11 mouse cellular contexts compared by ENCODE assay signal in genomic region chr14:20873931-20874330, GRCm38 (mm10). TPM values are rescaled to one million over a fixed set of nuclear protein-coding genes. Genes with fewer than 3 reads are reported as not detected.
A peak's percentile ranks its signal among the peaks of the same experiment; 100 is the strongest.
DNase-seq lines count a peak whose midpoint lies in the region; ATAC-seq and TF ChIP-seq lines count a peak whose summit lies in the region.
"Had no signal": no experiment of that assay in that cellular context is flagged by ENCODE, and none has a peak within 500 bp of the region (broad histone marks: within the 10 kb centered on the region; RNA-seq: fewer than 3 reads in every experiment).

No protein-coding gene starts in this region.

- no peaks in the 10 kb centered on the region for H3K79me2 ChIP-seq in MEL (ENCODE audit: control insufficient read depth, insufficient read depth, low read length, poor library complexity)

- WGBS in kidney, adult 2 months, result 43% methylated on average over 6 of the region's 6 CpGs
- 6% methylated on average over 6 of the region's 6 CpGs for WGBS in liver, embryonic 15.5 days (ENCODE audit: insufficient replicate concordance)
- 45% methylated on average over 6 of the region's 6 CpGs for WGBS in hindbrain, embryonic 12.5 days

- H3K9ac ChIP-seq in MEL (ENCODE audit: control insufficient read depth, low read depth, low read length, poor library complexity, severe bottlenecking), result peak overlapping the region; percentile 21
- no peak overlapping the region for H3K9ac ChIP-seq in liver, embryonic 15.5 days
- no peak overlapping the region for H3K9ac ChIP-seq in hindbrain, embryonic 12.5 days
- H3K9ac ChIP-seq: embryonic facial prominence, embryonic 13.5 days had no signal

- no peak overlapping the region for H3K4me3 ChIP-seq in kidney, adult 2 months (ENCODE audit: insufficient read depth, low read depth, low read length)
- peak overlapping the region; percentile 42 for H3K4me3 ChIP-seq in MEL (ENCODE audit: control insufficient read depth in 1 of 2, insufficient read depth in 1 of 2, low read depth in 2 of 2, low read length in 2 of 2)
- 0 out of 2 replicates have a peak overlapping the region, but pooled peaks have one; percentile 1 for H3K4me3 ChIP-seq in liver, embryonic 15.5 days (replicated peaks)
- no peak overlapping the region for H3K4me3 ChIP-seq in hindbrain, embryonic 12.5 days
- H3K4me3 ChIP-seq: embryonic facial prominence, embryonic 13.5 days; hindbrain, embryonic 10.5 days had no signal

- no peak for TF ChIP-seq POLR2A in kidney, adult 2 months (IDR thresholded peaks at IDR 0.05; ENCODE audit: low read depth, low read length)
- TF ChIP-seq POLR2A in MEL (IDR thresholded peaks at IDR 0.05; ENCODE audit: control insufficient read depth in 1 of 2, insufficient read depth in 1 of 2, low read depth in 1 of 2, low read length in 2 of 2, poor library complexity in 1 of 2), result no peak

- H3K4me2 ChIP-seq in liver, embryonic 15.5 days, result peak overlapping the region; percentile 29
- H3K4me2 ChIP-seq in hindbrain, embryonic 12.5 days (replicated peaks), result no peak overlapping the region
- H3K4me2 ChIP-seq: embryonic facial prominence, embryonic 13.5 days had no signal

- TF ChIP-seq EP300 in MEL (IDR thresholded peaks at IDR 0.05; ENCODE audit: low read depth in 1 of 2, low read length in 2 of 2), result peak in 1 of 2 experiments; percentile 33; a peak in 1 of 4 replicates

- H3K27me3 ChIP-seq in kidney, adult 2 months (replicated peaks; ENCODE audit: control insufficient read depth, insufficient read depth, low read length), result no peaks in the 10 kb centered on the region
- peaks cover 3 to 10% of the 10 kb centered on the region in 2 experiments for H3K27me3 ChIP-seq in MEL (ENCODE audit: control insufficient read depth in 1 of 2, insufficient read depth in 2 of 2, low read length in 2 of 2)
- no peaks in the 10 kb centered on the region for H3K27me3 ChIP-seq in liver, embryonic 15.5 days
- peaks cover 5% of the 10 kb centered on the region; the same call in 1 of the 2 replicates for H3K27me3 ChIP-seq in hindbrain, embryonic 12.5 days
- H3K27me3 ChIP-seq: embryonic facial prominence, embryonic 13.5 days had no signal

- TF ChIP-seq RAD21 in MEL (IDR thresholded peaks at IDR 0.05; ENCODE audit: low read depth, low read length), result no peak

- TF ChIP-seq CTCF in kidney, adult 2 months (conservative IDR thresholded peaks at IDR 0.05; ENCODE audit: insufficient read depth, insufficient read length, low read depth, low read length), result no peak
- TF ChIP-seq CTCF in MEL (IDR thresholded peaks at IDR 0.05 in 2 of 3, conservative IDR thresholded peaks at IDR 0.05 in 1 of 3; ENCODE audit: control insufficient read depth in 1 of 3, insufficient read depth in 1 of 3, low read depth in 2 of 3, low read length in 3 of 3, poor library complexity in 1 of 3, severe bottlenecking in 1 of 3), result no peak

- H3K4me1 ChIP-seq in kidney, adult 2 months (ENCODE audit: control insufficient read depth, insufficient read depth, low read length), result peaks cover 18% of the 10 kb centered on the region
- no peaks in the 10 kb centered on the region for H3K4me1 ChIP-seq in MEL (ENCODE audit: control insufficient read depth in 1 of 2, insufficient read depth in 2 of 2, low read length in 2 of 2)
- peaks cover 9% of the 10 kb centered on the region for H3K4me1 ChIP-seq in liver, embryonic 15.5 days (replicated peaks)
- no peaks in the 10 kb centered on the region for H3K4me1 ChIP-seq in hindbrain, embryonic 12.5 days
- H3K4me1 ChIP-seq: embryonic facial prominence, embryonic 13.5 days; hindbrain, embryonic 10.5 days had no signal

- H3K36me3 ChIP-seq in kidney, adult 2 months (ENCODE audit: control insufficient read depth, insufficient read depth, low read length), result no peaks in the 10 kb centered on the region
- H3K36me3 ChIP-seq in MEL (ENCODE audit: control insufficient read depth in 1 of 2, insufficient read depth in 2 of 2, low read length in 2 of 2), result no peaks in the 10 kb centered on the region
- no peaks in the 10 kb centered on the region for H3K36me3 ChIP-seq in liver, embryonic 15.5 days (replicated peaks)
- no peaks in the 10 kb centered on the region for H3K36me3 ChIP-seq in hindbrain, embryonic 12.5 days
- H3K36me3 ChIP-seq: embryonic facial prominence, embryonic 13.5 days; hindbrain, embryonic 10.5 days had no signal

- no peak overlapping the region for H3K27ac ChIP-seq in kidney, adult 2 months (ENCODE audit: insufficient read depth, low read depth, low read length)
- no peak overlapping the region for H3K27ac ChIP-seq in MEL (ENCODE audit: control insufficient read depth, low read depth, low read length)
- no peak overlapping the region for H3K27ac ChIP-seq in liver, embryonic 15.5 days (replicated peaks)
- H3K27ac ChIP-seq in hindbrain, embryonic 12.5 days, result no peak overlapping the region
- H3K27ac ChIP-seq: embryonic facial prominence, embryonic 13.5 days; hindbrain, embryonic 10.5 days; macrophage had no signal

- DNase-seq in kidney, adult 2 months, result peak; percentile 6
- no peak for DNase-seq in kidney, adult 18-20 months
- DNase-seq in MEL (ENCODE audit: low read depth, low spot score), result peak; percentile 52
- DNase-seq in left cerebral cortex, postnatal 10 days (ENCODE audit: extremely low spot score in 1 of 2, low spot score in 2 of 2), result no peak
- DNase-seq in adipocyte (ENCODE audit: low spot score), result no peak

- intact Hi-C loops in left cerebral cortex, postnatal 10 days (cut with DNase I), result loop anchor here (2.0 to 5.0 kb wide), 3 partner anchors 71 to 142 kb away; partner anchors contain the start of gene Ndst2

- 0 out of 2 replicates have a peak, but pooled peaks have one; percentile 29 for ATAC-seq in erythroblast, adult 5-6 weeks (replicated peaks; ENCODE audit: low FRiP score, poor library complexity, severe bottlenecking)
- ATAC-seq in liver, embryonic 15.5 days (ENCODE audit: insufficient read depth), result no peak
- no peak for ATAC-seq in hindbrain, embryonic 12.5 days (ENCODE audit: low FRiP score)

- no peaks in the 10 kb centered on the region for H3K9me3 ChIP-seq in MEL (replicated peaks; ENCODE audit: insufficient read depth, low read length)
- H3K9me3 ChIP-seq in liver, embryonic 15.5 days (replicated peaks), result no peaks in the 10 kb centered on the region
- H3K9me3 ChIP-seq in hindbrain, embryonic 12.5 days (replicated peaks), result no peaks in the 10 kb centered on the region
- H3K9me3 ChIP-seq: embryonic facial prominence, embryonic 13.5 days; hindbrain, embryonic 10.5 days had no signal

TF ChIP-seq in MEL, 35 proteins besides CTCF, POLR2A, EP300 and RAD21:
- 0 out of 2 replicates have a peak, but pooled peaks have one; percentile 33 for TF ChIP-seq ETS1 (IDR thresholded peaks at IDR 0.05; ENCODE audit: low read depth, low read length)
- 0 out of 2 replicates have a peak, but pooled peaks have one; percentile 9 for TF ChIP-seq MEF2A (IDR thresholded peaks at IDR 0.05; ENCODE audit: extremely low read depth, insufficient replicate concordance, low read depth, low read length, poor library complexity, severe bottlenecking)
- peak; percentile 5; the same call in 1 of the 2 replicates for TF ChIP-seq SMC3 (IDR thresholded peaks at IDR 0.05; ENCODE audit: low read depth, low read length)
- TF ChIP-seq MXI1 (IDR thresholded peaks at IDR 0.05; ENCODE audit: low read depth, low read length), result no peak; the same call in 1 of the 2 replicates
- peak; percentile 49; the same call in 1 of the 2 replicates for TF ChIP-seq GATA1 (IDR thresholded peaks at IDR 0.05; ENCODE audit: low read depth, low read length)
- no peak for TF ChIP-seq HCFC1 (IDR thresholded peaks at IDR 0.05; ENCODE audit: low read depth, low read length)
- TF ChIP-seq ZKSCAN1 (IDR thresholded peaks at IDR 0.05; ENCODE audit: low read depth, low read length), result no peak

RNA-seq across cellular contexts. Expression of gene Plau, which starts 37.5 kb away (rescaled TPM):
- 261 and 276 TPM in 2 replicates for polyA plus RNA-seq in kidney, adult 2 months (2012; rRNA removed)
- not detected in 2 replicates for total RNA-seq in MEL (2012; rRNA removed)
- under 1 TPM in 1 of 2 experiments, not detected in 1; 0.04 TPM for polyA plus RNA-seq in MEL (2012; ENCODE audit: insufficient read depth in 1 of 2, insufficient read length in 2 of 2, low read depth in 1 of 2, low replicate concordance in 2 of 2, missing spikeins in 1 of 2)
- 0.38 and 0.84 TPM in 2 replicates for total RNA-seq in erythroblast, adult 5-6 weeks (2015; ENCODE audit: low replicate concordance)
- 2.8 and 9.6 TPM in 2 replicates for total RNA-seq in erythroblast, adult 5-6 weeks (2017; ENCODE audit: low replicate concordance)
- polyA plus RNA-seq in liver, embryonic 15.5 days (2015; fragmentation: Nextera tagmentation; extraction: Ambion mirVana), result 0.54 and 0.76 TPM in 2 replicates
- total RNA-seq in left cerebral cortex, postnatal 10 days (2021), result 1 to 10 TPM; 3.4 to 4.2 TPM
- polyA plus RNA-seq in hindbrain, embryonic 12.5 days (2016; fragmentation: Nextera tagmentation; extraction: Ambion mirVana), result 0.46 and 0.76 TPM in 2 replicates

RNA-seq across cellular contexts. Expression of gene Vcl, which starts 55.3 kb away (rescaled TPM):
- 30.6 and 33.1 TPM in 2 replicates for polyA plus RNA-seq in kidney, adult 2 months (2012; rRNA removed)
- total RNA-seq in MEL (2012; rRNA removed), result 11.7 and 14.7 TPM in 2 replicates
- polyA plus RNA-seq in MEL (2012; ENCODE audit: insufficient read depth in 1 of 2, insufficient read length in 2 of 2, low read depth in 1 of 2, low replicate concordance in 2 of 2, missing spikeins in 1 of 2), result 10 to 100 TPM in 1 of 2 experiments, not detected in 1; 30.3 TPM
- 42.1 and 45.6 TPM in 2 replicates for total RNA-seq in erythroblast, adult 5-6 weeks (2015; ENCODE audit: low replicate concordance)
- 28.2 and 34.6 TPM in 2 replicates for total RNA-seq in erythroblast, adult 5-6 weeks (2017; ENCODE audit: low replicate concordance)
- polyA plus RNA-seq in liver, embryonic 15.5 days (2015; fragmentation: Nextera tagmentation; extraction: Ambion mirVana), result 17.0 and 18.0 TPM in 2 replicates
- 10 to 100 TPM; 22.2 to 25.8 TPM for total RNA-seq in left cerebral cortex, postnatal 10 days (2021)
- 39.1 and 46.4 TPM in 2 replicates for polyA plus RNA-seq in hindbrain, embryonic 12.5 days (2016; fragmentation: Nextera tagmentation; extraction: Ambion mirVana)

Comparison
In these comparisons a context has a peak if more than half of its experiments do, and no peak if none do; other contexts are left out.
1. DNase-seq: peak in kidney, adult 2 months (single experiment) and MEL (single experiment); none in kidney, adult 18-20 months (single experiment), left cerebral cortex, postnatal 10 days (0 of 2) and adipocyte (single experiment).
2. H3K4me3 ChIP-seq: peak in MEL (2 of 2) and liver, embryonic 15.5 days (single experiment); none in kidney, adult 2 months (single experiment) and hindbrain, embryonic 12.5 days (single experiment).
3. RNA of gene Plau, which starts 37.5 kb away (polyA plus RNA-seq): 261 to 276 TPM in kidney, adult 2 months; 0.54 to 0.76 TPM in liver, embryonic 15.5 days, 0.46 to 0.76 TPM in hindbrain, embryonic 12.5 days and 0.04 TPM in MEL; every median in the first group is over 100 times any median in the second.